Mouse (Mus musculus) bone marrow macrophage, adult 2 months (primary cell): ENCODE results near the gene Inafm2.

Experiments
- CTCF ChIP-seq: IDR thresholded peaks from 2 replicates; pipeline ENCODE4 v1.5.1; 2012; ENCODE audit warnings: low read depth, mild to moderate bottlenecking, low read length, moderate library complexity
- POLR2A ChIP-seq: IDR thresholded peaks from 2 replicates; pipeline ENCODE4 v1.6.1; 2012; ENCODE audit warnings: mild to moderate bottlenecking, low read depth, low read length, borderline replicate concordance

DNA sequence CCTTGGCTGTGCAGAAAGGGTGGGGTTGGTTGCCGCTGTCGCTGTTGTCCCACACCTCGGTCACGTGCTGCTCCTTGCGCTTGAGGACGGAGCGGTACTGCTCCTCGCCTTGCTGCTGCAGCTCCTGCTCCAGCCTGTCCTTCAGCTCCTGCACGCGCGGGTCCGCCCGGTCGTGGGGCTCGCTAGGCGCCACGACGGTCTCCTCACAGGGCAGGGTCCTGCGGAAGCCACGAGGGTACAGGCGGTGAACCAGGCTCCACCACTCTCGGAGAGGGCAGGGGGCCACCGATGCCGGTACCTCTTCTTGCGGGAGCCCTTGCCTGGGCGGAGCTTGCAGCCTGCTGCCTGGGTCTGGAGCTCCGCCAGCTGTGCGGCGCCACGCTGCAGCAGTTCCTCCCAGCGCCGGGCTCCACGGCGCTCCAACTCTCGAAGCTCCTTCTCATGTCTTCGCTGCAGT lies 34.5 kb upstream of the Inafm2 start:
- no peak for TF ChIP-seq CTCF
- TF ChIP-seq POLR2A, result no peak
